Mouse (Mus musculus) embryonic stem cell, embryonic (primary cell): ENCODE results near the gene Trim33.

Experiments
- CTCF ChIA-PET, 4 experiments: fragments of 300-600 bp in 2 of 4; fragments of 350-600 bp in 2 of 4; sonication (Branson Sonifier 250); formaldehyde crosslinking; loops; one replicate each; lab custom pipeline; 2022; ENCODE audit warnings: inconsistent platforms in 2 of 4; lab: Charles Lee
- POLR2A ChIA-PET, 4 experiments: fragments of 300-600 bp in 2 of 4; fragments of 350-600 bp in 2 of 4; sonication (Branson Sonifier 250); formaldehyde crosslinking; loops; one replicate each; lab custom pipeline; 2022; ENCODE audit warnings: antibody characterized with exemption in 4 of 4, inconsistent platforms in 1 of 4; lab: Charles Lee

The Trim33 gene

GRCm38 (mm10) chr3:103382872-103383567 is 103.9 kb downstream of the Trim33 start:
- ChIA-PET CTCF (interaction anchor here in 3 of 4 experiments (0.5 to 1.6 kb wide), 25 partner anchors 9 to 466 kb away, joined by 3 to 21 read pairs (median 4); partner anchors contain the start of genes Bcas2 (in 1 of the 3) and Olfml3 (in 1 of the 3)), POLR2A (interaction anchor here in 3 of 4 experiments (0.6 to 1.2 kb wide), 14 partner anchors 26 to 1246 kb away, joined by 3 to 5 read pairs (median 3); partner anchors contain the start of genes Olfml3 (in 1 of the 3) and Trim33 (in 1 of the 3))

- POLR2A ChIA-PET: interaction anchor here in 1 of 4 experiments (3.1 kb wide), 1 partner anchor 177 kb away, joined by 9 read pairs; no protein-coding TSS in a partner anchor
- CTCF ChIA-PET: interaction anchor here in 2 of 4 experiments (0.6 to 3.2 kb wide), 5 partner anchors 9 to 1328 kb away, joined by 4 to 21 read pairs (median 5); partner anchors contain the start of gene Olfml3 (in 1 of the 2)
Observed at GRCm38 (mm10) chr3:103384486-103384885, 105.4 kb downstream of the Trim33 start.

DNA sequence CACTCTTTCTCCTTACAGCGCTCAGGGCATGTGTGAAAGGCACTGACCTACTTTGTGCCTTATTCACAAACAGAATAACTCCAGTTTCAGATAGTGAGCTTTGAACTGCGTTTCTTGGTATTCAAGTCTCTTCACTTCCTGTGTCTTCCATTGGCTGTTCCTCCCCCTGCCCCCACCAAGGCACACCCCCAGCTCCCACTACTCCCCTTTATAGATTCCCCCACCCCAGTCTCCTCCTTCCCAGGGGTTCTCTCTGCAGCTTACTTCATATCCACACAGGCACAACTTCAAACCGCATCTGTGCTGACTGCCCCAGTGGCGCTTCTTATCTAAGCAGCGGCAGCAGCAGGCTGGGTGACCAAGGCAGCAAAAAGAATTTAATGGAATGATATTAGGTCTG is 105.9 kb downstream of the Trim33 start:
- CTCF ChIA-PET: interaction anchor here in 2 of 4 experiments (1.2 to 3.2 kb wide), 5 partner anchors 9 to 353 kb away, joined by 4 to 21 read pairs (median 5); partner anchors contain the start of gene Olfml3 (in 1 of the 2)
- POLR2A ChIA-PET: interaction anchor here in 2 of 4 experiments (0.5 to 3.1 kb wide), 4 partner anchors 8 to 178 kb away, joined by 4 to 12 read pairs (median 8); no protein-coding TSS in a partner anchor

- POLR2A ChIA-PET: interaction anchor here in 3 of 4 experiments (0.5 to 3.1 kb wide), 16 partner anchors 8 to 210 kb away, joined by 3 to 12 read pairs (median 4); partner anchors contain the start of gene Trim33 (in 1 of the 3)
- CTCF ChIA-PET: interaction anchor here (0.6 to 3.2 kb wide), 21 partner anchors 8 to 683 kb away, joined by 3 to 21 read pairs (median 4); partner anchors contain the start of genes Gm10964 (in 1 of the 4) and Olfml3 (in 1 of the 4)
Observed at GRCm38 (mm10) chr3:103385383-103386291, 106.5 kb downstream of the Trim33 start.

GRCm38 (mm10) chr3:103386292-103387031 is 107.4 kb downstream of the Trim33 start:
- ChIA-PET POLR2A (interaction anchor here (0.5 to 3.1 kb wide), 21 partner anchors 9 to 1775 kb away, joined by 3 to 12 read pairs (median 4); partner anchors contain the start of gene Trim33 (in 1 of the 4)), CTCF (interaction anchor here (0.6 to 3.2 kb wide), 19 partner anchors 7 to 357 kb away, joined by 3 to 21 read pairs (median 4); partner anchors contain the start of genes Gm10964 (in 1 of the 4) and Olfml3 (in 1 of the 4))

- CTCF ChIA-PET: interaction anchor here in 3 of 4 experiments (1.0 to 2.1 kb wide), 5 partner anchors 9 to 345 kb away, joined by 3 to 9 read pairs (median 6); partner anchors contain the start of gene Olfml3 (in 1 of the 3)
- POLR2A ChIA-PET: no interaction called here
Observed at GRCm38 (mm10) chr3:103392613-103393258, 113.6 kb downstream of the Trim33 start.

DNA sequence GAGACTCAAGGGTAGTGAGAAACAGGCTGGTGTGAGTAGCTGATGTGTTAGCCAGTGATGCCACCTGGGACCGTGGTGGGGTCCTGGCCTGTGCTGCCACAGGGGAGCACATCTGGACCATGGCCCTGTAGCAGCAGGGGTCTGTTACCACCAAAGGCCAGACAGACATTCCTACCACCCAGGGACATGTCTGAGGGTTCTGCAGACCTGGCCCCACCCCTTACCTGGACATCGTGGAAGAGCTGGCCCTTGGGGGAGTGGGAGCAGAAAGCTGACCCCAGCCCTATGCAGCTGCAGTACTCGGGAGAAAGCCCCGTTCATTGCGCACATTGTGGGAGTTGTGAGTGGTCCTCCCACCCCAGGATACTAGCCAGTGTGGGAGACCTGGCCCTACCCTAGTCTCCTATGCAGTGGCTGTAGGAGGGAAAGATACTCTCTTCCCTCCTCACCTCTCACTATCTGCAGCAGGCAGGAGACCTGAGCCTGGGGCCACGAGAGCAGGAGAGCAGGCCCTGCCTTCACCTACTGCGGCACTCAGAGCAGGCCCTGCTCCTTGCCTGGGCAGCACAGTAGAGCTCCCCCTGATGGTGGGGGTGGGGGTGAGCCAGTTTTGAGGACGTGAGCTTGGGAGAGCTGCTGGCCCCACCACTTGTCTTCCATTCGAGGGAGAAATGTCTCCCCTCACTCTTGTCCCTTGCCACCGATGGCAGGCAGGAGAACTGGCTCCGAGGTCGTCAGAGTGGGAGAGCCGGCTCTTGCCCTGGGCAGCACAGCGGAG is 114.4 kb downstream of the Trim33 start:
- ChIA-PET POLR2A (interaction anchor here in 1 of 4 experiments (0.9 kb wide), 1 partner anchor 9 kb away, joined by 4 read pairs; no protein-coding TSS in a partner anchor), CTCF (interaction anchor here (0.6 to 2.1 kb wide), 14 partner anchors 8 to 344 kb away, joined by 3 to 9 read pairs (median 4); partner anchors contain the start of gene Olfml3 (in 1 of the 4))

DNA sequence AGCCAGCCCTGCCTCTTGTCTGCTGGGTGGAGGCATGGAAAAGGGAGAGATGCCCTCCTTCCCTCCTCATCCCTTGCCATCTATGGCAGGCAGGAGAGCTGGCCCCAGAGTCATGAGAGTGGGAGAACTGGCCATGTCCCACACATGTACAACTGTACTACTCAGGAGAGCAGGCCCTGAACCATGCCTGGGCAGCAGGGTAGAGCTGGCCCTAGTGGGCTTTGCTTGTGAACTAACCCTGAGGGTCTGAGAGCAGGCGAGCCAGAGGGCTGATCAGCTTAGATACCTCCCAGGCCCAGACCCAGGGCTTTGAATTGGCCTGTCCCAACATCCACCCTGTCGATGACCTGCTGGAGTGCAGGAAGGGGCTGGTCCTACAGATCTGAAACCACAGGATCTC is 115.0 kb downstream of the Trim33 start:
- ChIA-PET POLR2A (interaction anchor here in 1 of 4 experiments (0.7 to 0.9 kb wide), 2 partner anchors 9 to 186 kb away, joined by 4 to 5 read pairs; no protein-coding TSS in a partner anchor), CTCF (interaction anchor here in 3 of 4 experiments (0.5 to 2.1 kb wide), 12 partner anchors 9 to 343 kb away, joined by 3 to 9 read pairs (median 5); partner anchors contain the start of gene Olfml3 (in 1 of the 3))

DNA sequence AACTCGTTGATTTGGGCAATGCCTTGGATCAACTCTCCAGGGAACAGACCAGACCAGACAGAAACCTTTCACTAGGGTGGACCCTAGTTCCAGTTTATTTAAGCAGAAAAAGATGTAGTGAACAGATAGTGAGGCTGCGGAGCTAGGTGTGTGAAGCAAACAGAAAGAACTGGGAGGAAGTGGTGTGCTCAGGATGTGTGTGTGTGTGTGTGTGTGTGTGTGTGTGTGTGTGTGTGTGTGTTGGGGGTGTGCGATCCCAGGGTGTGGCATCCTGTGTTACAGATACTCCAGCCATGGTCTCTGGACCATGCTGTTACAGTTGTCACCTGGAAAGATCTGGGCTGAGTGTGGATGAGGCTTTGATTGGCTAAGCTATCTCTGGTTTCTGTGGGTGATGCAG is 118.4 kb downstream of the Trim33 start:
- POLR2A ChIA-PET: interaction anchor here in 1 of 4 experiments (0.7 to 1.3 kb wide), 3 partner anchors 11 to 314 kb away, joined by 3 to 6 read pairs (median 3); no protein-coding TSS in a partner anchor

DNA sequence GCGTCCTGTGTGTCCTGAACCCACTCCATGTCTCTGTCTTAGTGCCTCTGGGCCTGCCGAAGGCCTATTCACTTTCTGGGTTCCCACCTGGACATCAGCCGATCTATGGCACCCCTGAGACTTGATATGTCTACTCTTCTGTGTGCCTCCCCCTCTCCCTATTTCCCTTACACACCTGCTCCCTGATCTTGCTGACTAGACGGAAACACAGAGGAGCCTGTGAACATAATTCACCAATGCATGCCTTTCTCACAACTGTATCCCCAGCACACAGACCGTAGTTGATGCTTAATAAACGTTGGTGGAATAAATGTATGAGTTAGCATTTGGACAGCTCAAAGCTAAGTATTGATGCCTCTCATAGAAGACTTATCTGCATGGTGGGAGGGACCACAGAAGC is 121.7 kb downstream of the Trim33 start:
- POLR2A ChIA-PET: interaction anchor here in 1 of 4 experiments (0.8 kb wide), 1 partner anchor 59 kb away, joined by 3 read pairs; no protein-coding TSS in a partner anchor
- CTCF ChIA-PET: no interaction called here

More for the DNA sequence above, 118.4 kb downstream of the Trim33 start:
- CTCF ChIA-PET: interaction anchor here in 2 of 4 experiments (0.5 to 1.6 kb wide), 3 partner anchors 24 to 1169 kb away, joined by 3 to 4 read pairs (median 4); no protein-coding TSS in a partner anchor

GRCm38 (mm10) chr3:103401342-103402098 is 122.4 kb downstream of the Trim33 start:
- POLR2A ChIA-PET: interaction anchor here in 3 of 4 experiments (0.7 to 1.2 kb wide), 4 partner anchors 15 to 77 kb away, joined by 3 to 8 read pairs (median 5); no protein-coding TSS in a partner anchor
- CTCF ChIA-PET: interaction anchor here in 3 of 4 experiments (0.8 to 1.4 kb wide), 4 partner anchors 10 to 849 kb away, joined by 3 to 11 read pairs (median 6); no protein-coding TSS in a partner anchor

DNA sequence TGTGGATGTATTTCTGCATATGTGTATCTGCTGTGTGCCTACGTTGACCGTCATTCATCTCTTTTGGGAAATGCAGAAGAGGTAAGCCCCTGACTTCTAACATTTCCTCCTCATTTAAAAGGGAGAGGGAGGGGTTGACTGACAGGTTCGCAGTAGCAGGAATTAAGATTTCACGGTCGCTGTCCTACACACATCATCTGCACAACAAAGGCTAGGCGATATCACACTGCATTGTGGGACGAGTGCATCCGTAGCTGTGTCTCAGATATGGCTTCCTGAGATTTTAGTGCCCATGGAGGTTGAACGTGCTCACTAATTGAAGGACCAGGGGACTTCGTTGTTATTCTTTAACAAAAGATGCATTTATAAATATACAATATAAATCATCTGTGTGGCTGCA is 123.1 kb downstream of the Trim33 start:
- ChIA-PET CTCF (interaction anchor here in 2 of 4 experiments (0.9 to 1.4 kb wide), 3 partner anchors 11 to 30 kb away, joined by 3 to 4 read pairs (median 3); no protein-coding TSS in a partner anchor), POLR2A (interaction anchor here in 2 of 4 experiments (1.2 to 1.5 kb wide), 3 partner anchors 8 to 19 kb away, joined by 3 to 4 read pairs (median 4); no protein-coding TSS in a partner anchor)

DNA sequence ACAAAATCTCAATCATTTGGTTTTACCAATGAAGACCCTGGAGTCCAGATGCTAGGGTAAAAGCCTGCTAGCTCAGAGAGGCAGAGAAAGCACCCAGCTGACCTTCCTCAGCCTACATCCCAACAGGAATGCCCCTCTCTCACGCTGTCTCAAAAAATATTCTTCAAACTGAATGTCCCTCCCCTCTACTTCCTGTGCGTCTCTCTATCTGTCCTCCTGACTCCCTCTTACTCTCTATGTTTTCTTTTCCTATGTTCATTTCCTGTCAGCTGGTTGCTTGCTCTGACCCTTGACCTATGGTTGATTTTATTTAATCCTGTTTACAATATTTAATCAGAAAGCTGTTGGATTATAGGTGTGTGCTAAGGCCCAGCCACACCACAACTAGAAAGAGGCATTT is 126.0 kb downstream of the Trim33 start:
- POLR2A ChIA-PET: interaction anchor here in 1 of 4 experiments (0.8 to 1.2 kb wide), 2 partner anchors 18 to 26 kb away, joined by 3 to 6 read pairs; no protein-coding TSS in a partner anchor
- CTCF ChIA-PET: interaction anchor here in 2 of 4 experiments (0.7 to 1.4 kb wide), 2 partner anchors 25 to 94 kb away, joined by 3 to 5 read pairs; no protein-coding TSS in a partner anchor
